Mouse (Mus musculus): ENCODE results near the gene Cog7. TPM values are rescaled to one million over a fixed set of nuclear protein-coding genes. Genes with fewer than 3 reads are reported as not detected.

Gene Cog7
- polyA plus RNA-seq, 1 experiment = 45.1 TPM

DNA sequence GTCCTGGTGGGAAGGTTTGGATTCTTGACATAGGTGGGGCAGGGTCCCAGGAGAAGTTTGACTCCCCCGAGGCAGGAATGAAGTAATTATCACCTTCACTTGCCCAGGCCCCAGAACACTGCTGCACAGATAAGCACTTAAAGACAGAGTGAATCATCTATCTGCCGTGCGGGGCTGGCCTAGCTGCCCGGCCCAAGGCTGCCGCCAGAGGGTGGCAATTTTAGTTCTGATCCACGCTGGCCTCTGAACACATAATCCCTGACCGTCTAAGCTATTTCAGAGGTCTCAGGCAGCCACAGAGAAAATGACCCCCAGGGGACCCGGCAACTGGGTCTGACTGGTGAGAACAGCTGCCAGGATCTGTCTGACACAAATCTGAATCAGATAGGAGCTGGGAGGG, 33.6 kb upstream of the Cog7 start:
- Histone ChIP-seq H3K36me3 (ENCODE audit: control insufficient read depth, insufficient read depth, low read length) (no peaks in the 10 kb centered on the region), H3K27ac (ENCODE audit: control insufficient read depth, insufficient read depth, low read depth, low read length) (no peak overlapping the region), H3K4me3 (ENCODE audit: control insufficient read depth, low read depth, low read length) (no peak overlapping the region)

DNA sequence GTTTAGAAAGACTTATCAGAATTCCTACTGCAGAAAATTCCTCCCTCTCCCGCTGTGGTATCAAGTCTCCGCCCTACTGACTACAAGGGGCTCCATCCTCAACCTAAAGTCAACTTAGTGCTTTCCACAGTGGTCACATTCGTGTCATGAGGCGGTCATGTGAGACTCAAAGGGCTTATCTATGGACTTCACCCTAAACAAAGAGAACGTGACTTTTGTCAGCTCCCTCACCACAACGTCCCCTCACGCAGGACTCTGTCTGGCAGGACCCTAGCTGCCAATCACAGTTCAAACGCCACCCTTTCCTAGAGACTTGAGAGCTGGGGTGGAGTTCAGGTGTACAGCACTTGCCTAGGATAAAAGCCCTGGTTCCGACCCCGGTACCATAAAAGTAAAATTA, 31.4 kb upstream of the Cog7 start:
- Histone ChIP-seq H3K27me3 (ENCODE audit: control insufficient read depth, insufficient read depth, low read length) (no peaks in the 10 kb centered on the region), H3K4me3 (ENCODE audit: control insufficient read depth, low read depth, low read length) (no peak overlapping the region), H3K4me1 (ENCODE audit: control insufficient read depth, insufficient read depth, low read length) (no peaks in the 10 kb centered on the region; the same call in 1 of the 2 replicates), H3K36me3 (ENCODE audit: control insufficient read depth, insufficient read depth, low read length) (no peaks in the 10 kb centered on the region), H3K27ac (ENCODE audit: control insufficient read depth, insufficient read depth, low read depth, low read length) (no peak overlapping the region)
- no peak for TF ChIP-seq CTCF (IDR thresholded peaks at IDR 0.05; ENCODE audit: control insufficient read depth, insufficient read depth, insufficient replicate concordance, low read depth, low read length)
- TF ChIP-seq POLR2A (IDR thresholded peaks at IDR 0.05; ENCODE audit: control insufficient read depth, low read depth, low read length) = no peak

More for the DNA sequence above, 33.6 kb upstream of the Cog7 start:
- Histone ChIP-seq H3K4me1 (ENCODE audit: control insufficient read depth, insufficient read depth, low read length) (no peaks in the 10 kb centered on the region; the same call in 1 of the 2 replicates), H3K27me3 (ENCODE audit: control insufficient read depth, insufficient read depth, low read length) (no peaks in the 10 kb centered on the region)
- TF ChIP-seq CTCF (IDR thresholded peaks at IDR 0.05; ENCODE audit: control insufficient read depth, insufficient read depth, insufficient replicate concordance, low read depth, low read length) (no peak), POLR2A (IDR thresholded peaks at IDR 0.05; ENCODE audit: control insufficient read depth, low read depth, low read length) (no peak)

DNA sequence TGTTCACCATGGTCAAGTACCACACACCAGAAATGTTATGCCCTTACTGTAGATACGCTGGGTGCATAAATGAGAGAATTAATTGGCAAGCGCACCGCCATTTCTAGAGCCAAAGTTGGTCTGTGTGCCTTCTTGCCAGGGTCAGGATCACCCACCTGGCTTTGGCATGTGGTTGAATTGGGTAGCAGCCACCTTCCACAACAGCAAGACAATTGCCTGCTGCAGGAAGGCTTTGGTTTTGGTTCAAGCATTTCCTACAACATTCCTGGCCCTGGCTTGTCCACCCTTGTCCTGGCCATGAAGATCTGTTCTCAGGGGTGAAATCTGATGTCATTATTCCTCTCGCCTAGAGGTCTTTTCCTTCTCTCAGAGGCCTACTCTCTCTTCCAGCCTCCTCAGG, 30.9 kb upstream of the Cog7 start:
- Histone ChIP-seq H3K4me1 (ENCODE audit: control insufficient read depth, insufficient read depth, low read length) (no peaks in the 10 kb centered on the region; the same call in 1 of the 2 replicates), H3K27me3 (ENCODE audit: control insufficient read depth, insufficient read depth, low read length) (no peaks in the 10 kb centered on the region), H3K4me3 (ENCODE audit: control insufficient read depth, low read depth, low read length) (no peak overlapping the region), H3K36me3 (ENCODE audit: control insufficient read depth, insufficient read depth, low read length) (no peaks in the 10 kb centered on the region), H3K27ac (ENCODE audit: control insufficient read depth, insufficient read depth, low read depth, low read length) (no peak overlapping the region)
- TF ChIP-seq CTCF (IDR thresholded peaks at IDR 0.05; ENCODE audit: control insufficient read depth, insufficient read depth, insufficient replicate concordance, low read depth, low read length) (no peak), POLR2A (IDR thresholded peaks at IDR 0.05; ENCODE audit: control insufficient read depth, low read depth, low read length) (no peak)

DNA sequence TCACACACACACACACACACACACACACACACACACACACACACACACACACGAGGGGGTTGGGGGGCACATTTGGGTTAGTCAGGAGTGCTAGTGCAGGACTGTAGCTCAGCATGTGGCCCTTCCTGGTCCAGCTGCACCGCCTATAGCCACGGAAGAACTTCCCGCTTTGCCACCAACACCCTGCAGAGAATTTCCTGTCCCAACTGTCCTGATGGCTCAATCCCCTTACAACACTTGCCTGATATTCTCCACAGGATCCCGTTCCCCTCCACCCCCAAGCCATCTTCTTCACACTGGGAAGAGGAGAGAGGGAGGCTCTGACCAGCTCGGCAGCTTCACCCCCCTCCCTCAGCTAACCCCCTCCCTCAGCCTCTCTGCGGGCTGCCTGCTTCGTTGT, 18.9 kb upstream of the Cog7 start:
- Histone ChIP-seq H3K27me3 (ENCODE audit: control insufficient read depth, insufficient read depth, low read length) (no peaks in the 10 kb centered on the region), H3K4me1 (ENCODE audit: control insufficient read depth, insufficient read depth, low read length) (no peaks in the 10 kb centered on the region), H3K27ac (ENCODE audit: control insufficient read depth, insufficient read depth, low read depth, low read length) (no peak overlapping the region), H3K36me3 (ENCODE audit: control insufficient read depth, insufficient read depth, low read length) (no peaks in the 10 kb centered on the region), H3K4me3 (ENCODE audit: control insufficient read depth, low read depth, low read length) (no peak overlapping the region)
- TF ChIP-seq CTCF (IDR thresholded peaks at IDR 0.05; ENCODE audit: control insufficient read depth, insufficient read depth, insufficient replicate concordance, low read depth, low read length) = no peak
- no peak for TF ChIP-seq POLR2A (IDR thresholded peaks at IDR 0.05; ENCODE audit: control insufficient read depth, low read depth, low read length)

DNA sequence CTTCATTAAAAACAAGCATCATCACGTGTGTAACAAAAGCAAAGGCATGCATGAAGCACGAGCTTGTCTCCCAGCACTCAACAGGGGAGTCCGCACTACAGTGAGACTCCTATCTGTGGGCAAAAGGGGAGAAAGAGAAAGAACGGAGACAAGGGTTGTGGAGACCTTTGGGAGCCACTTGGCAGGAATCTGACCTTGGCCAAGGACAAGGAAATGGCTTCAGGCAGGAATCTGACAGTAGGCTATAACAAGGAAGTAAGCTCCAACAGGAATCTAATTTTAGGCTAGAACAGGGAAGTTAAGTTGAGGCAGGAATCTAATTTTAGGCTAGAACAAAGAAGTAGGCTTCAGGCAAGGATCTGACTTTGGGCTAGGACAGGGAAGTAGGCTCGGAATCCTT, 14.4 kb upstream of the Cog7 start:
- H3K4me1 ChIP-seq (ENCODE audit: control insufficient read depth, insufficient read depth, low read length) = no peaks in the 10 kb centered on the region
- no peak overlapping the region for H3K4me3 ChIP-seq (ENCODE audit: control insufficient read depth, low read depth, low read length)
- no peak overlapping the region for H3K27ac ChIP-seq (ENCODE audit: control insufficient read depth, insufficient read depth, low read depth, low read length)
- H3K36me3 ChIP-seq (ENCODE audit: control insufficient read depth, insufficient read depth, low read length) = no peaks in the 10 kb centered on the region
- H3K27me3 ChIP-seq (ENCODE audit: control insufficient read depth, insufficient read depth, low read length) = no peaks in the 10 kb centered on the region
- no peak for TF ChIP-seq POLR2A (IDR thresholded peaks at IDR 0.05; ENCODE audit: control insufficient read depth, low read depth, low read length)
- TF ChIP-seq CTCF (IDR thresholded peaks at IDR 0.05; ENCODE audit: control insufficient read depth, insufficient read depth, insufficient replicate concordance, low read depth, low read length) = no peak

DNA sequence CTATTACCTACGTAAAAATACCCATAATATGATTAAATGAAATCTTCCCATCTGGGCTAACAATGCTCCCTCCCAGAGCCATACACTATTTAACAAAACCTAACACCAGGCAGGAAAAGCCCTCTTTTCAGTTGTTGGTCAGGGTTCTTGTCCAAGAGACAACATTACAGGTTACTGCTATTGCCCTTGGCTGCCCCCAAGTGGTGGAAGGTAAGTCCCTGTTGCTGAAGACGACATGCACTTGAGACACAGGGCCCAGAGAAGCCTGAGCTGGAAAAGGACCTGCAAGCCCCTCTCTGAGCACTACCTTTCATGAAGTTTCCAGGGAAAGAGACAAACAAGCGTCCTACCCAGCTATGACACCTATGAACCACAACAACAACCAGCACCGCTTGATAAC, 6.5 kb downstream of the Cog7 start:
- Histone ChIP-seq H3K4me3 (ENCODE audit: control insufficient read depth, low read depth, low read length) (no peak overlapping the region), H3K27ac (ENCODE audit: control insufficient read depth, insufficient read depth, low read depth, low read length) (no peak overlapping the region), H3K36me3 (ENCODE audit: control insufficient read depth, insufficient read depth, low read length) (peaks cover 4% of the 10 kb centered on the region), H3K4me1 (ENCODE audit: control insufficient read depth, insufficient read depth, low read length) (no peaks in the 10 kb centered on the region), H3K27me3 (ENCODE audit: control insufficient read depth, insufficient read depth, low read length) (no peaks in the 10 kb centered on the region)
- TF ChIP-seq CTCF (IDR thresholded peaks at IDR 0.05; ENCODE audit: control insufficient read depth, insufficient read depth, insufficient replicate concordance, low read depth, low read length) (peak; percentile 38; the same call in 1 of the 2 replicates), POLR2A (IDR thresholded peaks at IDR 0.05; ENCODE audit: control insufficient read depth, low read depth, low read length) (no peak)

DNA sequence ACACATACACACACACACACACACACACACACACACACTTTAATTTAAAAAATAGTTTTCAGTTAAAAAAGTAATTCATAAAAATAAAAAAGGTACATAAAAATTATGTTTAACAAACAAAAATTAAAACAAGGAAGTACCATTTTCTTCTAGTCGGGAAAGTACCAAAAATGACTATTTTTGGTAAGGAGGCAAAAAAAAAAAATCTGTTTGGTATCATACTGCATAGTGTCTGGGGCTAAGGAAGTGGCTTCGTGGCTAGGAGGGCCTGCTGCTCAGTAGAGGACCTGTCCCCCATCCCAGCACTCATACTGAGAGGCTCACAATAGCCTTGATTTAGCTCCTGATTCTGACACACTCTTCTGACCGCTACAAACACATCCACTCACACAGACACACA, 9.8 kb downstream of the Cog7 start:
- no peak for TF ChIP-seq POLR2A (IDR thresholded peaks at IDR 0.05; ENCODE audit: control insufficient read depth, low read depth, low read length)
- TF ChIP-seq CTCF (IDR thresholded peaks at IDR 0.05; ENCODE audit: control insufficient read depth, insufficient read depth, insufficient replicate concordance, low read depth, low read length) = no peak
- Histone ChIP-seq H3K4me1 (ENCODE audit: control insufficient read depth, insufficient read depth, low read length) (no peaks in the 10 kb centered on the region), H3K36me3 (ENCODE audit: control insufficient read depth, insufficient read depth, low read length) (peaks cover 4% of the 10 kb centered on the region), H3K4me3 (ENCODE audit: control insufficient read depth, low read depth, low read length) (no peak overlapping the region), H3K27me3 (ENCODE audit: control insufficient read depth, insufficient read depth, low read length) (no peaks in the 10 kb centered on the region), H3K27ac (ENCODE audit: control insufficient read depth, insufficient read depth, low read depth, low read length) (no peak overlapping the region)

DNA sequence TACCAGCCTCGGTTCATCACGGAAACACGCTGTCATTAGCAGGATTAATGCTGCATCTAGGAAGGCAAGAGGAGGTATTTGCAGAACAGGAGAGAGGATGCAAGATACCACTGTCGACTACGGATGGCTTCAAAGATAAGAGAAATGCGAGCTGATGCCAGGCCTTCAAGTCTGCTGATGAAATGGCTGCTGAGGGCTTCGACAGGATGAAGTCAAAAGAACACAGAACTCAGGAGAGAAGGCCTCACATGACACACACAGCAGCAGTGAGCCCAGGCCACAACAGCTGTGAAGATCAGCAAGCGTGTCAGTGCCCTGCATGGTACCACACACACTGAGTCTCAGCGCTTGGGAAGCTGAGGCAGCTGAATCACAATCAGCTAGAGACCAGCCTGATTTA, 11.3 kb downstream of the Cog7 start:
- H3K4me3 ChIP-seq (ENCODE audit: control insufficient read depth, low read depth, low read length) = no peak overlapping the region
- no peaks in the 10 kb centered on the region for H3K4me1 ChIP-seq (ENCODE audit: control insufficient read depth, insufficient read depth, low read length)
- no peaks in the 10 kb centered on the region for H3K27me3 ChIP-seq (ENCODE audit: control insufficient read depth, insufficient read depth, low read length)
- H3K36me3 ChIP-seq (ENCODE audit: control insufficient read depth, insufficient read depth, low read length) = peaks cover 4% of the 10 kb centered on the region
- TF ChIP-seq CTCF (IDR thresholded peaks at IDR 0.05; ENCODE audit: control insufficient read depth, insufficient read depth, insufficient replicate concordance, low read depth, low read length) = no peak
- no peak overlapping the region for H3K27ac ChIP-seq (ENCODE audit: control insufficient read depth, insufficient read depth, low read depth, low read length)

Measured in testis, adult 2 months (tissue).